Mouse (Mus musculus) embryonic facial prominence, embryonic 11.5 days (tissue): ENCODE data around the gene Atp9a. TPM values are rescaled to one million over a fixed set of nuclear protein-coding genes. Genes with fewer than 3 reads are reported as not detected.

Experiments used
- ATAC-seq: fragments of 200-750 bp; cut with Nextera tagmentation; replicated peaks from 2 replicates; pipeline ENCODE4 v1.8.0; 2017; ENCODE audit warnings: low read depth; ENCODE audit not compliant: insufficient number of reproducible peaks, low FRiP score, low TSS enrichment
- DNase-seq: peaks from one replicate; pipeline ENCODE4 v3.0.0-alpha.2; 2015; ENCODE audit warnings: low spot score
- H3K27ac ChIP-seq: fragments of 300-500 bp; sonication (generic); replicated peaks from 2 replicates; pipeline ENCODE4 v1.5.1; 2014; ENCODE audit warnings: mild to moderate bottlenecking, low read depth, low read length, control low read depth
- H3K27me3 ChIP-seq: fragments of 300-500 bp; sonication (generic); 2 replicates; pipeline ENCODE4 v1.6.1; 2014; ENCODE audit warnings: mild to moderate bottlenecking, low read length, moderate library complexity, mixed read lengths; ENCODE audit not compliant: control insufficient read depth, insufficient read depth
- H3K36me3 ChIP-seq: fragments of 300-500 bp; sonication (generic); replicated peaks from 2 replicates; pipeline ENCODE4 v1.6.1; 2014; ENCODE audit warnings: low read depth, mild to moderate bottlenecking, low read length, moderate library complexity, mixed read lengths; ENCODE audit not compliant: control insufficient read depth, insufficient read depth
- H3K4me1 ChIP-seq: fragments of 300-500 bp; sonication (generic); 2 replicates; pipeline ENCODE4 v1.6.1; 2014; ENCODE audit warnings: low read length, mixed read lengths; ENCODE audit not compliant: control insufficient read depth, insufficient read depth
- H3K4me2 ChIP-seq: fragments of 300-500 bp; sonication (generic); 2 replicates; pipeline ENCODE4 v1.6.1; 2014; ENCODE audit warnings: low read depth, mild to moderate bottlenecking, control low read depth, low read length, moderate library complexity
- H3K4me3 ChIP-seq: fragments of 300-500 bp; sonication (generic); 2 replicates; pipeline ENCODE4 v1.5.1; 2014; ENCODE audit warnings: low read depth, low read length, control low read depth
- H3K9ac ChIP-seq: fragments of 300-500 bp; sonication (generic); replicated peaks from 2 replicates; pipeline ENCODE4 v1.6.1; 2014; ENCODE audit warnings: mild to moderate bottlenecking, control low read depth, low read length
- H3K9me3 ChIP-seq: fragments of 300-500 bp; sonication (generic); replicated peaks from 2 replicates; pipeline ENCODE4 v1.6.1; 2016; ENCODE audit warnings: mild to moderate bottlenecking, low read length, inconsistent platforms, mixed read lengths; ENCODE audit not compliant: control insufficient read depth
- WGBS: fragments of 180-500 bp; shearing (Covaris S2); extraction: QIAGEN DNeasy Blood & Tissue Kit; methylation state at CpG from one replicate; pipeline ENCODE4 v1.1.7; 2014; 5-methylcytosine and 5-hydroxymethylcytosine counted together
- polyA plus RNA-seq: library from polyadenylated mRNA; unstranded; fragments of >200 nt; fragmentation: Nextera tagmentation; extraction: Ambion mirVana; gene quantifications from 2 replicates; pipeline ENCODE4 v1.2.1, GENCODE M21; 2014

Atp9a gene
- polyA plus RNA-seq, 1 experiment from 2014 or later = 10.4 TPM

GRCm38 (mm10) chr2:168600750-168601490, 141.3 kb downstream of the Atp9a start:
- H3K27ac ChIP-seq = no peak overlapping the region

DNA sequence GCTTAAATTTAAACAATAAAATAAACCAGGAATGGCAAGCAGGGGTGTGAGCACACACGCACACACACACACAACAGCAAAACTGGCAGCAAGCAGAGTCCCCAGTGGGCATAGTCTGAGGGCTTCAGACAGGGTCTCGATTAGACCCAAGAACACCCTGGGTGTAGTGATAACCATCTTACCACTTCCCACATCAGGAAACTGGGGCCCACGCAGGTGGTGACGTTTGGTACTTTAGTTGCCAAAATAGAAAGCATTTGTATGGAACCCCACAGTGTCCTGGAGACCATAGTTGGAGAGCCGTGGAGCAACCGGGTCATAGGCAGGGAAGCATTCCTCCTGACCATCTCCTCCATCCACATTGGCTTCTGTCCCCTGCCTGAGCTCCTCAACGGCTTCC, 146.5 kb downstream of the Atp9a start:
- 81% methylated on average over 7 of the region's 7 CpGs for WGBS
- no peak overlapping the region for H3K9ac ChIP-seq
- no peak overlapping the region for H3K4me2 ChIP-seq
- no peaks in the 10 kb centered on the region for H3K36me3 ChIP-seq
- H3K9me3 ChIP-seq = no peaks in the 10 kb centered on the region
- peaks cover 18% of the 10 kb centered on the region for H3K27me3 ChIP-seq
- no peak overlapping the region for H3K4me3 ChIP-seq
- DNase-seq (no peak), ATAC-seq (no peak)
- no peaks in the 10 kb centered on the region for H3K4me1 ChIP-seq
- H3K27ac ChIP-seq = no peak overlapping the region

More at GRCm38 (mm10) chr2:168600750-168601490, 141.3 kb downstream of the Atp9a start:
- Histone ChIP-seq H3K9ac (peak overlapping the region; percentile 61), H3K9me3 (no peaks in the 10 kb centered on the region), H3K4me3 (peak overlapping the region; percentile 52), H3K36me3 (no peaks in the 10 kb centered on the region), H3K4me2 (peak overlapping the region; percentile 95), H3K27me3 (peaks cover 35% of the 10 kb centered on the region), H3K4me1 (peaks cover 4% of the 10 kb centered on the region; the same call in 1 of the 2 replicates)
- DNase-seq = peak; percentile 45
- 0 out of 2 replicates have a peak, but pooled peaks have one; percentile 12 for ATAC-seq
- 1% methylated on average over 32 of the region's 32 CpGs for WGBS

GRCm38 (mm10) chr2:168593676-168594075, 148.5 kb downstream of the Atp9a start:
- 76% methylated on average over 6 of the region's 6 CpGs for WGBS
- ATAC-seq (no peak), DNase-seq (no peak)
- H3K9ac ChIP-seq = no peak overlapping the region
- H3K36me3 ChIP-seq = no peaks in the 10 kb centered on the region
- H3K4me2 ChIP-seq = no peak overlapping the region
- H3K4me1 ChIP-seq = peaks cover 6% of the 10 kb centered on the region; the same call in 1 of the 2 replicates
- H3K27me3 ChIP-seq = peaks cover 22% of the 10 kb centered on the region
- no peak overlapping the region for H3K4me3 ChIP-seq
- H3K9me3 ChIP-seq = no peaks in the 10 kb centered on the region
- no peak overlapping the region for H3K27ac ChIP-seq

- H3K27ac ChIP-seq = no peak overlapping the region
- no peaks in the 10 kb centered on the region for H3K9me3 ChIP-seq
- 82% methylated on average over 5 of the region's 5 CpGs for WGBS
- H3K4me3 ChIP-seq = no peak overlapping the region
- H3K36me3 ChIP-seq = no peaks in the 10 kb centered on the region
- no peak for DNase-seq
- H3K27me3 ChIP-seq = peaks cover 22% of the 10 kb centered on the region
- H3K4me2 ChIP-seq = no peak overlapping the region
- H3K4me1 ChIP-seq = peaks cover 6% of the 10 kb centered on the region; the same call in 1 of the 2 replicates
- no peak overlapping the region for H3K9ac ChIP-seq
- ATAC-seq = no peak
Observed at GRCm38 (mm10) chr2:168593004-168593403, 149.2 kb downstream of the Atp9a start.

- Histone ChIP-seq H3K9ac (no peak overlapping the region), H3K27me3 (peaks cover 22% of the 10 kb centered on the region), H3K4me1 (peaks cover 6% of the 10 kb centered on the region; the same call in 1 of the 2 replicates), H3K27ac (no peak overlapping the region), H3K36me3 (no peaks in the 10 kb centered on the region), H3K4me2 (no peak overlapping the region), H3K9me3 (no peaks in the 10 kb centered on the region), H3K4me3 (no peak overlapping the region)
- 75% methylated on average over 2 of the region's 2 CpGs for WGBS
- ATAC-seq (no peak), DNase-seq (no peak)
Observed at GRCm38 (mm10) chr2:168591076-168591475, 151.1 kb downstream of the Atp9a start.

DNA sequence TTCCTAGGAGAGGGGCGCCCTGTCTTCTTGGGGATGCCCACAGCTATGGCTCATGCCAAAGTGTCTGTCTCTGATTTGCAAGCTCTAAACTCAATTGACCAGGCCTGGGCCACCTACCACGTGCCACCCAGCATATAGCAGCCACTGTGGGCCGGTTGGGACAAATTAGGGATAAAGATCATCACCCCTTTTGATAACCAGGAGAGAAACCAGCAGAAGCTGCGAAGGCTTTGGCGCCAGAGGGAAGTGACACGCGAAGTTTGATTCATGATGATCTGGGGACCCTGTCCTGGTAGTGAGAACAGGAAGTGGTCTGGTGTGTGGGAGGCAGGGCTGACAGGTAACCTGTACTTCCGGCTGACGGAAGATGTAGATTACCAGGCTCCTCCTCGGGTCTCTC, 151.7 kb downstream of the Atp9a start:
- H3K27me3 ChIP-seq = peaks cover 22% of the 10 kb centered on the region
- 39% methylated on average over 10 of the region's 10 CpGs for WGBS
- ATAC-seq (no peak), DNase-seq (no peak)
- no peak overlapping the region for H3K27ac ChIP-seq
- H3K4me3 ChIP-seq = peak overlapping the region; percentile 40
- H3K9ac ChIP-seq = peak overlapping the region; percentile 32
- no peaks in the 10 kb centered on the region for H3K36me3 ChIP-seq
- no peaks in the 10 kb centered on the region for H3K9me3 ChIP-seq
- peak overlapping the region; percentile 68 for H3K4me2 ChIP-seq
- peaks cover 6% of the 10 kb centered on the region; the same call in 1 of the 2 replicates for H3K4me1 ChIP-seq

GRCm38 (mm10) chr2:168590168-168590551, 152.0 kb downstream of the Atp9a start:
- no peak overlapping the region for H3K27ac ChIP-seq
- DNase-seq (peak; percentile 25), ATAC-seq (no peak)
- H3K9me3 ChIP-seq = no peaks in the 10 kb centered on the region
- under 1% methylated on average over 24 of the region's 38 CpGs for WGBS
- peak overlapping the region; percentile 68 for H3K4me2 ChIP-seq
- H3K4me3 ChIP-seq = peak overlapping the region; percentile 40
- H3K36me3 ChIP-seq = no peaks in the 10 kb centered on the region
- H3K4me1 ChIP-seq = peaks cover 6% of the 10 kb centered on the region; the same call in 1 of the 2 replicates
- peak overlapping the region; percentile 32 for H3K9ac ChIP-seq
- peaks cover 22% of the 10 kb centered on the region for H3K27me3 ChIP-seq
